Mouse (Mus musculus): ENCODE results near the gene Gsta1.
"Not testable (repeated sequence)": the region's sequence is repeated elsewhere in the genome, so short reads cannot be mapped to it uniquely, and the experiment has no call there.

The Gsta1 gene

DNA sequence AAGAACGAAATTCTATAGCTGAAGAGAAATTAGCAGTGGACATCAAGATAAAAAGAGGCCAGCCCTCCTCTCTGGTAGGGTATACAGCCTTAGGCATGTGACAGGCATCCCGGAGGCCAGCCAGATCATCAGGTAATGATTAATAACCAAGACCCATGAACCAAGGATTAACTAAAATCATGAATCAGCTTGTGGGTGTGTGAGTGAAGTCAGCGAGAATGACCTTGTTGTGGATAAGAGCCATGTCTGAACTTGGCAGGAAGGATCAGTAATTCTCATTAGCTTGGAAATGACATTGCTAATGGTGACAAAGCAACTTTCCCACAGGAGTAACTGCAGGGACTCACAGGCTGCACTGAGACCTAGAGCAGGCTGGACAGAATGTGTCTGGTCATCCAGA is 798 bp upstream of the Gsta1 start:
- not testable (repeated sequence) for DNase-seq (ENCODE audit: low read depth, low spot score)

DNA sequence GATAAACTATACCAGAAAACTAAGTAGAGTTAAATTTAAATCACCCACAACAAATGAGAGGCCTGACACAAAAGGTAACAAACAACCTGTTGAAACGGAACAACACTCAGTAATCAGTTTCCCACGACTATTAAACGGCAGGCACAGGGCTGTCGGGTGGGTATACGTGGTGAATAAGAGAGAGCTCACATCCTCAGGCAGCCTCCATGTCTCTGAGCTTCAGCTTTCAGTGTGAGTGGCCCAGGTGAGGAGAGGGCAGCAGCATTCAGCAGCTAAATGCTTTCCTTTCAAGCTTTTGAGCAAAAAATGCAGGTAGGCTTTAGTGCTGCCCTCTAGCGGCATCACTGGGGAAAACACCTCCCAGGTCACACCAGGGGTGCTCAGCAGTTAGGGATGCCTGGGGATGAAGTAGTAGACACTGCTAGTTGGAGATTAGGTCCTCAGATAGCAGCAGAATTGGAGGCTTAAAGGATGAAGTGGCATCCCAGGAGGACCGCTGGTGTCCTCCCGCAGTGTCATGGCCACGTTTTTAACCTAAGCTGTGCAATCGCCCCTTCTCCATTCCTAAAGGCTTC is 2.8 kb downstream of the Gsta1 start:
- DNase-seq (ENCODE audit: low read depth, low spot score), result not testable (repeated sequence)

DNA sequence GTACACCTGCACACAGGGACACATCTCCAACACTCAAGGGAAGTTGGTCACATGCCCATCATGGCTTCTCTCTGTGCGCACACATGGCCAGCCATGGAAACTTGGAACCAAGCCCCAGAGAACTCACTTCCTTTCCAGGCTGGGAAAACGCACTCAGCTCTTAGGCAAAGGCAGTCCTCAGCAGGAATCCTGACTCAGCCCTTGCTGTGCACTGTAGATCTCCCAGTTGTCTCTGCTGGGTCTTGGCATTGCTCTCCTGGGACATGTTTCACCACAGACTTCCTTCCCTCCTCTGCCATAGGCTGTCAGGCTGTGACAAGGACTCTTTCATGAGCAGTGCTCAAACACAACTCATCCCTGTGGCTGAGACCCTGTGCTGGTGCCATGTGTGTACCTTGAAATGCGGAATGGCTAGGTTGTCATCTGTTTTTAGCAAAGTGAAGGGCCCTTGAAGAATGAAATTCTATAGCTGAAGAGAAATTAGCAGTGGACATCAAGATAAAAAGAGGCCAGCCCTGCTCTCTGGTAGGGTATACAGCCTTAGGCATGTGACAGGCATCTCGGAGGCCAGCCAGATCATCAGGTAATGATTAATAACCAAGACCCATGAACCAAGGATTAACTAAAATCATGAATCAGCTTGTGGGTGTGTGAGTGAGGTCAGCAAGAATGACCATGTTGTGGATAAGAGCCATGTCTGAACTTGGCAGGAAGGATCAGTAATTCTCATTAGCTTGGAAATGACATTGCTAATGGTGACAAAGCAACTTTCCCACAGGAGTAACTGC is 25.4 kb downstream of the Gsta1 start:
- DNase-seq (ENCODE audit: low read depth, low spot score), result not testable (repeated sequence)

DNA sequence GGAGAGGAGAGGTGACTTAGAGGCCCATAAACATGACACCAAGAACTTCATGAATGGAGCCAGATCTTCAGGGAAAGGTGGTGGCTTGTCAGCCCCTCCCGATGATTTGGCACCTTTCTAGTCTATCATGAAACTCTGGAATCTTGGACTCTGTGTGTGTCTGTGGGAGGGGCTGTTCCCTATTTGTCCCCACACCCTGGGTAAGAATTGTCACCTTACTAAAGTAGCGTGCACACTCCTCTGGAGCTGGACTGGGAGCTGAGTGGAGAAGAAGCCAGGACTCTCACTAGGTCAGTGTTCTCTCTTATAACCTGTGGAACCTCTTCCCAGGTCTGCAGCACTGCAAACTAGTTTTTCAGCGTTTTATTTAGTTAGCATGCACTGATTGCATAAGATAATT is 26.5 kb downstream of the Gsta1 start, which contains the start of gene Gm3776:
Gm3776 (plus strand) TSS at position 216 of the 400 bp plus-strand sequence.
- not testable (repeated sequence) for DNase-seq (ENCODE audit: low read depth, low spot score)

DNA sequence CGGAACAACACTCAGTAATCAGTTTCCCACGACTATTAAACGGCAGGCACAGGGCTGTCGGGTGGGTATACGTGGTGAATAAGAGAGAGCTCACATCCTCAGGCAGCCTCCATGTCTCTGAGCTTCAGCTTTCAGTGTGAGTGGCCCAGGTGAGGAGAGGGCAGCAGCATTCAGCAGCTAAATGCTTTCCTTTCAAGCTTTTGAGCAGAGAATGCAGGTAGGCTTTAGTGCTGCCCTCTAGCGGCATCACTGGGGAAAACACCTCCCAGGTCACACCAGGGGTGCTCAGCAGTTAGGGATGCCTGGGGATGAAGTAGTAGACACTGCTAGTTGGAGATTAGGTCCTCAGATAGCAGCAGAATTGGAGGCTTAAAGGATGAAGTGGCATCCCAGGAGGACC is 29.2 kb downstream of the Gsta1 start:
- not testable (repeated sequence) for DNase-seq (ENCODE audit: low read depth, low spot score)

DNA sequence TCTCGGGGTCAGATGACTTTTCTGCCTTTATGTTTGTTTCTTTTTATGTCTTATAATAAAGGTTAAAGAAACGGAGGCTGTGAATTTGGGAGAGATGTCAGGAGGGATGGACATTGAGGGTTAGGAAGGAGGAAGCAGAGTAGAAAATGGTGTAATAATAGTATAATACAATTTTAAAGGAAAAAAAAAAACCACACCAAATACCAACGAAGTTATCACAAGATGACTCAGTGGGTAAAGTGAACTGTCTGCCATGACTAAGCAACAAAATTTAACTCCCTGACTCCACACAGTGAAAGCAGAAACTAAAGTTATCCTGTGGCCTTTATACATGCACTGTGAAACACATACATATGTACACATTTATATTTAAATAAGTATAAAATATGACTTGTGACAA is 40.5 kb downstream of the Gsta1 start:
- DNase-seq (ENCODE audit: low read depth, low spot score), result not testable (repeated sequence)

DNA sequence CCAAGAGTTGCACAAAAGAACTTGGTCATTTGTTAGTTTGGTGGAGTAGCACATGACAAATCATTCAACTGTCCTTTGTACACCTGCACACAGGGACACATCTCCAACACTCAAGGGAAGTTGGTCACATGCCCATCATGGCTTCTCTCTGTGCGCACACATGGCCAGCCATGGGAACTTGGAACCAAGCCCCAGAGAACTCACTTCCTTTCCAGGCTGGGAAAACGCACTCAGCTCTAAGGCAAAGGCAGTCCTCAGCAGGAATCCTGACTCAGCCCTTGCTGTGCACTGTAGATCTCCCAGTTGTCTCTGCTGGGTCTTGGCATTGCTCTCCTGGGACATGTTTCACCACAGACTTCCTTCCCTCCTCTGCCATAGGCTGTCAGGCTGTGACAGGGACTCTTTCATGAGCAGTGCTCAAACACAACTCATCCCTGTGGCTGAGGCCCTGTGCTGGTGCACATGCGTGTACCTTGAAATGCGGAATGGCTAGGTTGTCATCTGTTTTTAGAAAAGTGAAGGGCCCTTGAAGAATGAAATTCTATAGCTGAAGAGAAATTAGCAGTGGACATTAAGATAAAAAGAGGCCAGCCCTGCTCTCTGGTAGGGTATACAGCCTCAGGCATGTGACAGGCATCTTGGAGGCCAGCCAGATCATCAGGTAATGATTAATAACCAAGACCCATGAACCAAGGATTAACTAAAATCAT is 51.7 kb downstream of the Gsta1 start:
- DNase-seq (ENCODE audit: low read depth, low spot score), result not testable (repeated sequence)

DNA sequence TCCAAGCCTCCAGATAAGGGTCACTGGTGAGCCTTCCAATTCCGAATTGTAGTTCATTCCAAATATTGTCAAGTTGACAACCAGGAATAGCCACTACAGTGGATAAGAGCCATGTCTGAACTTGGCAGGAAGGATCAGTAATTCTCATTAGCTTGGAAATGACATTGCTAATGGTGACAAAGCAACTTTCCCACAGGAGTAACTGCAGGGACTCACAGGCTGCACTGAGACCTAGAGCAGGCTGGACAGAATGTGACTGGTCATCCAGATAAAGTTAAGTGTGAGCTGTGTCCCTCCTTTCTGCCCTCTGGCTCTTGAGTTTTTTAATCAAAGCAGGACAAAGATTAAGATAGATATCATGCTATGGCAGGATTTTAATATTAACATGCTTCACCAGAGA is 58.6 kb downstream of the Gsta1 start:
- DNase-seq (ENCODE audit: low read depth, low spot score), result not testable (repeated sequence)

DNA sequence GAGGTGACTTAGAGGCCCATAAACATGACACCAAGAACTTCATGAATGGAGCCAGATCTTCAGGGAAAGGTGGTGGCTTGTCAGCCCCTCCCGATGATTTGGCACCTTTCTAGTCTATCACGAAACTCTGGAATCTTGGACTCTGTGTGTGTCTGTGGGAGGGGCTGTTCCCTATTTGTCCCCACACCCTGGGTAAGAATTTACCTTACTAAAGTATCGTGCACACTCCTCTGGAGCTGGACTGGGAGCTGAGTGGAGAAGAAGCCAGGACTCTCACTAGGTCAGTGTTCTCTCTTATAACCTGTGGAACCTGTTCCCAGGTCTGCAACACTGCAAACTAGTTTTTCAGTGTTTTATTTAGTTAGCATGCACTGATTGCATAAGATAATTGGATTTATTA is 59.3 kb downstream of the Gsta1 start, which contains the start of gene Gm10639:
Gm10639 (plus strand) TSS at position 201 of the 400 bp plus-strand sequence.
- not testable (repeated sequence) for DNase-seq (ENCODE audit: low read depth, low spot score)

Data from c-Kit-negative CD71-positive TER-119-positive erythroid progenitor cells, embryonic 14.5 days (primary cell).